Mouse (Mus musculus) intestine, embryonic 14.5 days (tissue): ENCODE results near the gene 4930579F01Rik. TPM values are rescaled to one million over a fixed set of nuclear protein-coding genes. Genes with fewer than 3 reads are reported as not detected.

Experiments used
- ATAC-seq: fragments of 200-750 bp; cut with Nextera tagmentation; replicated peaks from 2 replicates; pipeline ENCODE4 v1.8.0; 2017; ENCODE audit warnings: low read depth, moderate number of reproducible peaks, moderate TSS enrichment, moderate library complexity; ENCODE audit not compliant: low FRiP score, low TSS enrichment
- DNase-seq: peaks from one replicate; pipeline ENCODE4 v3.0.0-alpha.2; 2018; ENCODE audit warnings: low spot score
- H3K27ac ChIP-seq: fragments of 300-500 bp; sonication (generic); 2 replicates; pipeline ENCODE4 v1.5.1; 2014; ENCODE audit warnings: low read depth, mild to moderate bottlenecking, control low read depth
- H3K27me3 ChIP-seq: fragments of 300-500 bp; sonication (generic); replicated peaks from 2 replicates; pipeline ENCODE4 v1.6.1; 2014; ENCODE audit warnings: low read length, control low read depth; ENCODE audit not compliant: control insufficient read depth, insufficient read depth
- H3K36me3 ChIP-seq: fragments of 300-500 bp; sonication (generic); 2 replicates; pipeline ENCODE4 v1.6.1; 2014; ENCODE audit warnings: low read length, control low read depth; ENCODE audit not compliant: control insufficient read depth, insufficient read depth
- H3K4me1 ChIP-seq: fragments of 300-500 bp; sonication (generic); replicated peaks from 2 replicates; pipeline ENCODE4 v1.6.1; 2014; ENCODE audit warnings: low read length, control low read depth, mixed read lengths; ENCODE audit not compliant: control insufficient read depth, insufficient read depth
- H3K4me2 ChIP-seq: fragments of 300-500 bp; sonication (generic); 2 replicates; pipeline ENCODE4 v1.6.1; 2014; ENCODE audit warnings: low read length
- H3K4me3 ChIP-seq: fragments of 300-500 bp; sonication (generic); 2 replicates; pipeline ENCODE4 v1.5.1; 2014; ENCODE audit warnings: low read depth, low read length, control low read depth, mixed read lengths
- H3K9ac ChIP-seq: fragments of 300-500 bp; sonication (generic); 2 replicates; pipeline ENCODE4 v1.6.1; 2014; ENCODE audit warnings: mild to moderate bottlenecking, low read length
- H3K9me3 ChIP-seq: fragments of 300-500 bp; sonication (generic); 2 replicates; pipeline ENCODE4 v1.6.1; 2016; ENCODE audit warnings: low read length, control low read depth; ENCODE audit not compliant: control insufficient read depth
- WGBS: fragments of 180-500 bp; shearing (Covaris S2); extraction: QIAGEN DNeasy Blood & Tissue Kit; methylation state at CpG from one replicate; pipeline ENCODE4 v1.1.7; 2014; 5-methylcytosine and 5-hydroxymethylcytosine counted together
- polyA plus RNA-seq: library from polyadenylated mRNA; unstranded; fragments of >200 nt; fragmentation: Nextera tagmentation; extraction: Ambion mirVana; gene quantifications from 2 replicates; pipeline ENCODE4 v1.2.1, GENCODE M21; 2014

4930579F01Rik gene
- polyA plus RNA-seq, 1 experiment from 2014 or later = not detected

DNA sequence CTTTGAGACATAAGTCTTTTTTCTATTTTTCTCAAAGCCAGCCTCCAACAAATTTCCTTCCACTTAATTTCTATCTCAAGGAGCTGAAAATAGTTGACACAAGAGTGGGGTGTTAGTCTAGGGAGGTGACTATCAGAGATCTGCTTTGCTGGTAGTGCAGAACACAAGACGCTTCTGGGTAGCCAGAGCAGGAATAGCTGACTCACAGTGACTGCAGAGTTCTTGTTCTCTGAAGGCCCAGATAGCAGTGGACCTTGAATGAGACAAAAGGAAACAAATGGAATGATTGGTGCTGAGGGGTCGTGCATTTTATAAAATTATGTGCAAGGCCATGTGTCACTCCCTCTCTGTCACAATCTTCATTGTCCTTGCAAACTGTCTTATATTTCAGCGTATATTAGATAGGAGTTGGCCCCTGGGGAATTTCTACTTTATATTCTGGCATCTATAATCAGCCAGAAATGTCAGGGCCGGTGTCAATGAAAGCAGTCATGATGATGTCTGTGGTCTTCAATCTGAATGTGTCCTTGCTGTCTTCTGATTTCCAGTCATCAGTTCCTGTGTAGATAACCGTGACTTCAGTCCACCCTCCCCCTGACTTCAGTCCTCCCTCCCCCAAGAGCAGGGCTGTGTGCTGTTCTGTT, 16.9 kb upstream of the 4930579F01Rik start:
- Histone ChIP-seq H3K4me3 (no peak overlapping the region), H3K27me3 (no peaks in the 10 kb centered on the region), H3K4me1 (no peaks in the 10 kb centered on the region), H3K4me2 (no peak overlapping the region), H3K36me3 (no peaks in the 10 kb centered on the region), H3K27ac (no peak overlapping the region), H3K9ac (no peak overlapping the region), H3K9me3 (no peaks in the 10 kb centered on the region)
- ATAC-seq = no peak
- no peak for DNase-seq
- 82% methylated on average over 5 of the region's 5 CpGs for WGBS

DNA sequence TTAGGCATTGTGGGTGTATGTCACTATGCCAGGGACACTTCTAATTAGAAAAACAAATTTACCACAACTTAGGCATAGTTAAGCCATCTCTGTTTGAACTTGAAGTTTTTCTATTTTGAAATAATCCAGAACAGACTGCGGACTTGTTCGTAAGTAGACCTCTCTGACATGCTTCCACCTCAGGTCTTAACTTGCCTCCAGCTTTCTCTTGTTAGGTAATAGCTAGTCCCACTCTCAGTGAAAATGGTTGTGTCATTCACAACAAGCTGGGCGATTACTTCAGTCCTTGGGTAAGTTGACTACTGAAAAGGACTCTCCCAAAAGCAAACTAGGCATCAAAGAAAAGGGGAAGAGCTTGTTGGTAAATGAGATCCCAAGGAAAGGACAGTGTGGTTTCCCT, 15.2 kb upstream of the 4930579F01Rik start:
- Histone ChIP-seq H3K4me3 (no peak overlapping the region), H3K27me3 (no peaks in the 10 kb centered on the region), H3K4me2 (no peak overlapping the region), H3K36me3 (no peaks in the 10 kb centered on the region), H3K4me1 (no peaks in the 10 kb centered on the region), H3K9ac (no peak overlapping the region), H3K27ac (no peak overlapping the region), H3K9me3 (no peaks in the 10 kb centered on the region)
- no peak for DNase-seq
- no peak for ATAC-seq
- whole genome bisulfite sequencing = 92% methylated on average over 3 of the region's 3 CpGs

DNA sequence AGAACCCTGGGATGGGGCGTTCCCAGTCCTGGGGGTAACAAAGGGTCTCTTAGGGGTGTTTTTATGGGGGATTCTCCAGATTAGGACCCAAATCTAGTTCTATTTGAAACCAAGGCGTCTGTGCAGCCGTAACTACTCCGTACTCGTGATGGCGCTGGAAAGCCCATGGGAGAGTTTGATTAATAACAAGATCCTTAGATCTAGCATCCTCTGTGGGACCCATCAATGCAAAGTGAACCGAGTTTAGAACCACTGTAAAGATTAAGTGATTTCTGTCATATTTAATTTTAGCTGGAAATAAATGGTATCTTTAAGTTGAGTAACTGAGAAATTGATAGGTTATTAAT, 5.1 kb upstream of the 4930579F01Rik start:
- 77% methylated on average over 7 of the region's 7 CpGs for WGBS
- DNase-seq = no peak
- H3K4me2 ChIP-seq = no peak overlapping the region
- ATAC-seq = peak; percentile 23; the same call in 1 of the 2 replicates
- no peak overlapping the region for H3K9ac ChIP-seq
- H3K27me3 ChIP-seq = no peaks in the 10 kb centered on the region
- H3K9me3 ChIP-seq = no peaks in the 10 kb centered on the region
- H3K27ac ChIP-seq = no peak overlapping the region
- H3K36me3 ChIP-seq = no peaks in the 10 kb centered on the region
- no peak overlapping the region for H3K4me3 ChIP-seq
- H3K4me1 ChIP-seq = no peaks in the 10 kb centered on the region

DNA sequence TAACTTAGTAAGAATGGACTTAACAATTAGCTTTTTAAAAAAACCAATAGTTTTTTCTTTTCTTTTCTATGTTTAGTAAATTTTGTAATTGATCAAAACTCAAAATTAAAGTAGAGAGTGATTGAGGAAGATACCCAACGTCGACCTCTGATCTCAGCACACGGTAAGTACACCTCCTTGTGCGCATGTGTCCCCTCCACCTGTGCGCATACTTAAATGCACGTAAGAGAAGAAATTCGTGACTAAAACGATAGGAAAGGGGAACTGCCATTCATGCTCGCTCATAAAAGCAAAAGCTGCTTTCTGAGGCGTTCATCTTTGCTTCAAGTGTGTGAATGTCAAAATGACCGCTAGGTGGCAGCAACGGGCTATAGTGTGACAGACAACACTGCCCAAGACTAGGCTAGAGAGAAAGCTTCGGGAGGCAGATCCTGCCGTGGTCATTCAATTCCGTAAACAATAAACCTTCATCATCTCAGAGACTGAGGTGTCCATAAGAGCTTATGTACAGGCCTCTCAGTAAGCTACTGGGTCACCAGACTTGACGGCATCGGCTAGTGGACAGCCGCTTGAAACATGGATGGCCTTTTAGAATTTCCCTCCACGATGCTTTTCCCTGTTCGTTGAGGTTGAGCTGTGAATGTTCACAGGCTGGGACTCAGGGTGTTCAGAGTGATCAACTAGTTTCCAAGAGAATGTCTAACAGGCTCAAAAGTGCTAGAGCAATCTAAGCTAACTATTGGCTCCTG, 4.5 kb upstream of the 4930579F01Rik start:
- no peak overlapping the region for H3K4me3 ChIP-seq
- peak overlapping the region; percentile 36 for H3K4me2 ChIP-seq
- no peaks in the 10 kb centered on the region for H3K36me3 ChIP-seq
- DNase-seq = peak; percentile 96
- H3K27me3 ChIP-seq = no peaks in the 10 kb centered on the region
- WGBS = 28% methylated on average over 20 of the region's 20 CpGs
- no peaks in the 10 kb centered on the region for H3K9me3 ChIP-seq
- no peak overlapping the region for H3K27ac ChIP-seq
- H3K4me1 ChIP-seq = no peaks in the 10 kb centered on the region
- H3K9ac ChIP-seq = no peak overlapping the region
- peak; percentile 95 for ATAC-seq

DNA sequence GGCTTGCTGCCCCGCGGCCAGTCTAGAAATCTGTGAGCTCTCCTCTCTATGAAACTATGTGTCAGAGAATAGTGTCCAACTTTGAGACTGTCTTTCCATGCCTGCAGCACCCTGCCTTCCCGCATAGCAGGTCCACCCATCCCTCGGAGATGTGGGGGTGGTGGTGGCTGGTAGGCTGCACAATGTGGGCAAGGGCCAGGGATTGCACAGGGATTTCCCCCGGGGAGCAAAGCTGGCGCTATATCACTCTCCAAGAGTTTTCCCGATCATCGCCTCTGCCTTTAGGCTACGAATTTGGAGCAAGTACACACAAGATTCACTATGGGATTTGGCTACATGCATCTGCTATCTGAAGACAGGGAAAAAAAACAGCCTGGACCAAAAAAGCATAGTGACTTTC, 3.9 kb upstream of the 4930579F01Rik start:
- WGBS = 68% methylated on average over 9 of the region's 9 CpGs
- no peaks in the 10 kb centered on the region for H3K4me1 ChIP-seq
- no peaks in the 10 kb centered on the region for H3K36me3 ChIP-seq
- H3K27me3 ChIP-seq = no peaks in the 10 kb centered on the region
- no peak for ATAC-seq
- H3K9ac ChIP-seq = no peak overlapping the region
- H3K4me2 ChIP-seq = no peak overlapping the region
- H3K27ac ChIP-seq = no peak overlapping the region
- DNase-seq = no peak
- no peak overlapping the region for H3K4me3 ChIP-seq
- H3K9me3 ChIP-seq = no peaks in the 10 kb centered on the region

DNA sequence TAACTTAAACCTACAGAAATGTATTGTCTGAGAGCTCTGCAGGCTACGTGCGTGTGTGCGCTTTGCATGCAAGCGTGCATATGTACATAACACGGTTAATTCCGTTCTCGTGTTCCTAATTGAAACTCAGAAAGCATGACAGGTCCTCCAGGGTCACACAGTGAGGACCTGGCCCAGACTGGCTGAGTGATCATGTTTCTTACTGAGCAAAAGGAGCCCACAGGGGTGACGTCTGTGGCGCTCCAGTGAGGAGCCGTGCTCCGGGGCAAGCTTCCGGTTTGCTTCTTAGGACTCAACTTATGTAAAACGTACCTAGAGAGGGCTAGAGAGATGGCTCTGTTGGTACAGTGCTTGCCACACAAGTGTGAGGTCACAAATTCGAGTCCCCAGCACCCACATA, 3.5 kb upstream of the 4930579F01Rik start:
- no peaks in the 10 kb centered on the region for H3K36me3 ChIP-seq
- DNase-seq (no peak), ATAC-seq (no peak)
- H3K4me3 ChIP-seq = no peak overlapping the region
- no peak overlapping the region for H3K4me2 ChIP-seq
- H3K4me1 ChIP-seq = no peaks in the 10 kb centered on the region
- H3K9me3 ChIP-seq = no peaks in the 10 kb centered on the region
- H3K9ac ChIP-seq = no peak overlapping the region
- no peak overlapping the region for H3K27ac ChIP-seq
- no peaks in the 10 kb centered on the region for H3K27me3 ChIP-seq
- WGBS = 84% methylated on average over 14 of the region's 14 CpGs

DNA sequence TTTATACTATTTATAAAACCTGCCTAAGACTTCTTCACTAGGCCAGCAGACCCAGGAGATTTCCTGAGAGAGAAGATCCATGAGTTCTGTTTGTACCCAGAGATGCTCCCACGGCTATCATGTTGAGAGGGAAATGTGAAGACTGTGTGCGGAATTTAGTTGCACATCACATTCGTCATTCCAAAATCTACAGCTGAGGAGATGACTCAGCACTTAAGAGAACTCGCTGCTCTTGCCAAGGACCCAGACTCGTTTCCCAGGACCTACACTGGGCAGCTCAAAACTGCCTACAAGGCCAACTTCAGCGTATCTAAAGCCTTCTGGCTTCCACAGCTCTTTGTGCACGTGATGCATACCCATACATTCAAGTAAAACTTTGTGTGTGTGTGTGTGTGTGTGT, 1.4 kb downstream of the 4930579F01Rik start:
- ATAC-seq (no peak), DNase-seq (no peak)
- 69% methylated on average over 7 of the region's 7 CpGs for WGBS
- Histone ChIP-seq H3K36me3 (no peaks in the 10 kb centered on the region), H3K27ac (no peak overlapping the region), H3K4me3 (no peak overlapping the region), H3K27me3 (no peaks in the 10 kb centered on the region), H3K9ac (no peak overlapping the region), H3K4me2 (no peak overlapping the region), H3K9me3 (no peaks in the 10 kb centered on the region), H3K4me1 (no peaks in the 10 kb centered on the region)

DNA sequence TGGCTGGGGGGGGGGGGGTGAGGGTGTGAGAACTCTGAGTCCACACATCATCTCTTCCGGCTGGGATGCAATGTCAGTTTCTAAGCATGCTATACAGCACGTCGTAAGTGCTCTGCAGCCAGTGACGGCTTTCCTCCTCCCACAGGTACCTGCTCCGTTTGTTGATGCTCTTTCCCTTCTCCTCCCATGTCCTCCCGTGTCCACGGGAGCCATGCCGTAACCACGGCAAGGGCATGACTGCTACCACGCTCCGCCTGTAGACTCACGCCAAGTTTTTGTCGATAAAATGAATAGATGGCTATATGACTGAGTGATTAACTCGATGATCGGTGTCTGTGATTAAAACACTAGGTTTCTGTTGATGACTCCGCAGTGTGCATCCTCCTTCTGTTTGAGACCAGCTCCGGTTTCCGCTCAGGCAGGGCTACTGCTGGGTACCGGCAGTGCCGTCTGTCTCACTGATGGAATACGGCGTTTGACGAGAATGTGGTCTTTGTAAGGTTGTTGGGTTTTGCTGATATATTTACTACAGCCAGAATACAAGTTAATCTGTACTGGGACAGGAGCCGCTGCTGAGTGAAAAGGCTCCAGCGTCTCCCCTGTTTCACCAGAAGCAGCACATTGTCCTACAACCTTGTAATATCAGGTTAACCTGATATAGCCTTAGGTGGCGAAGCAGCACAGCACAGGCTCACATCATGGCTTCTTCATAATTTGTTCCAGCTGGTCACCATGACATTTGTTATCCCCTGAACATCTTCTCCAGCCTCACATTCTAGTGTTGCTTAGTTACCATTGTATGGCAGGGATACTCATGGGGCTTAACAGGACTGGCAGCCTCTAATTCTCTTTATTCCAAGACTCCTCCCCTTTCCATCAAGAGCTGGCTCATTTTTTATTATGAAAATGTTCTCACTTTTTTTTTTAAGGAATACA, 7.4 kb downstream of the 4930579F01Rik start:
- no peak for ATAC-seq
- Histone ChIP-seq H3K27ac (no peak overlapping the region), H3K4me3 (no peak overlapping the region), H3K4me2 (no peak overlapping the region), H3K9ac (no peak overlapping the region), H3K27me3 (no peaks in the 10 kb centered on the region), H3K4me1 (0 out of 2 replicates have a peak, but pooled peaks cover 5% of the 10 kb centered on the region), H3K9me3 (no peaks in the 10 kb centered on the region), H3K36me3 (no peaks in the 10 kb centered on the region)
- no peak for DNase-seq
- 87% methylated on average over 26 of the region's 26 CpGs for WGBS
